Mouse (Mus musculus): ENCODE measurements at regions not wholly inside any gene's neighbourhood (a gene's known extent, or its start where the extent isn't known, plus 50 kb on each side); places are given as distances from the start of the nearest gene placed in this dataset.

DNA sequence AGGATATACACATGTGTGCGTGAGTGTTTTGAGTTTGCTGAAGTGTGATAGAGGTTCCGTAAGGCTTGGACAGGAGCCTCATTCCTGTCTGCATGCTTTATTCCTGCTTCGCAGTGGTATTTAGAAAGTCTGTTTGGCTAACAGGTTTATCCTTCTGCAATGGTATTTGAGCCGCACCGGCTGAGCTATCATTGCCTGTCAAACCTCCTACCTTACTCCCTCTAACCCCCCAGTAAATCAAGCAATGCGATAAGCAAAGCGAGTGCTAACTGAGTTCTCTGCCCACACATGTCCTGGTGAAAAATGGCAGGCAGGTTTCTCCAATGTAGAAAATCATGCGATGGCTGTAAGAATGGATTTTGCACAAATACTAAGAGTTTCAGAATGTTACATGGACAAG is 311.8 kb downstream of the Galc start:
- TF ChIP-seq CTCF (IDR thresholded peaks at IDR 0.05; ENCODE audit: control insufficient read depth, insufficient read depth, insufficient read length): no peak
- TF ChIP-seq USF1 (IDR thresholded peaks at IDR 0.05; ENCODE audit: low read depth): no peak
- no peak for TF ChIP-seq MAX (IDR thresholded peaks at IDR 0.05)
- TF ChIP-seq FOSL1 (IDR thresholded peaks at IDR 0.05; ENCODE audit: insufficient read depth, low read length, poor library complexity, severe bottlenecking): no peak
- no peak for TF ChIP-seq MYOG (IDR thresholded peaks at IDR 0.05; ENCODE audit: control insufficient read depth, extremely low read depth, insufficient read length)
- no peak for TF ChIP-seq CEBPB (IDR thresholded peaks at IDR 0.05; ENCODE audit: low read depth)
